13 mouse cellular contexts compared by ENCODE assay signal in genomic region chr2:33803717-33804214, GRCm38 (mm10).
A peak's percentile ranks its signal among the peaks of the same experiment; 100 is the strongest.
DNase-seq lines count a peak whose midpoint lies in the region; ATAC-seq and TF ChIP-seq lines count a peak whose summit lies in the region.
"Had no signal": no experiment of that assay in that cellular context is flagged by ENCODE, and none has a peak within 500 bp of the region (broad histone marks: within the 10 kb centered on the region; RNA-seq: fewer than 3 reads in every experiment).

No protein-coding gene starts in this region.

- H3K9ac ChIP-seq in forebrain, postnatal 0 days: no peak overlapping the region
- H3K9ac ChIP-seq in forebrain, embryonic 12.5 days: no peak overlapping the region
- H3K9ac ChIP-seq in CH12.LX (ENCODE audit: insufficient read depth, low read depth): no peak overlapping the region
- no peak overlapping the region for H3K9ac ChIP-seq in neural tube, embryonic 15.5 days (replicated peaks)
- H3K9ac ChIP-seq: embryonic facial prominence, embryonic 15.5 days; heart, embryonic 15.5 days; hindbrain, embryonic 14.5 days had no signal

- intact Hi-C loops in gastrocnemius, adult 2 months (cut with DNase I): no loop called here

- no peak; the same call in none of the 2 replicates for TF ChIP-seq RAD21 in CH12.LX (IDR thresholded peaks at IDR 0.05; ENCODE audit: low read depth, low read length)

- H3K4me1 ChIP-seq in forebrain, postnatal 0 days (ENCODE audit: insufficient read depth): no peaks in the 10 kb centered on the region; the same call in 1 of the 2 replicates
- H3K4me1 ChIP-seq in forebrain, embryonic 12.5 days: peaks cover 34% of the 10 kb centered on the region
- peaks cover 20 to 41% of the 10 kb centered on the region in 2 experiments for H3K4me1 ChIP-seq in CH12.LX (ENCODE audit: control insufficient read depth in 1 of 2, insufficient read depth in 2 of 2)
- peaks cover 18% of the 10 kb centered on the region for H3K4me1 ChIP-seq in neural tube, embryonic 15.5 days

- no peak for TF ChIP-seq POLR2A in CH12.LX (IDR thresholded peaks at IDR 0.05; ENCODE audit: low read depth, low read length)

- in situ Hi-C loops in CH12.LX (cut with MboI; ENCODE audit: low pct_ligation_motif_present, low pct_unique_long_range_greater_than_20kb, low sequenced_read_pairs): no loop called here

- TF ChIP-seq EP300 in CH12.LX (IDR thresholded peaks at IDR 0.05; ENCODE audit: low read length): peak; percentile 75

- H3K9me3 ChIP-seq in forebrain, postnatal 0 days (ENCODE audit: low read length): no peaks in the 10 kb centered on the region
- H3K9me3 ChIP-seq in forebrain, embryonic 12.5 days: no peaks in the 10 kb centered on the region
- H3K9me3 ChIP-seq in CH12.LX (replicated peaks; ENCODE audit: low read length): no peaks in the 10 kb centered on the region
- no peaks in the 10 kb centered on the region for H3K9me3 ChIP-seq in neural tube, embryonic 15.5 days (replicated peaks)
- H3K9me3 ChIP-seq: embryonic facial prominence, embryonic 15.5 days; heart, embryonic 15.5 days had no signal

- no peak for TF ChIP-seq CTCF in forebrain, postnatal 0 days (IDR thresholded peaks at IDR 0.05; ENCODE audit: low read depth)
- TF ChIP-seq CTCF in CH12.LX (conservative IDR thresholded peaks at IDR 0.05 in 1 of 2, IDR thresholded peaks at IDR 0.05 in 1 of 2; ENCODE audit: low read depth in 2 of 2, low read length in 2 of 2): no peak
- TF ChIP-seq CTCF in gastrocnemius, adult 2 months (IDR thresholded peaks at IDR 0.05): no peak

- H3K27me3 ChIP-seq in forebrain, postnatal 0 days (ENCODE audit: insufficient read depth, low read length): no peaks in the 10 kb centered on the region
- peaks cover 19% of the 10 kb centered on the region for H3K27me3 ChIP-seq in forebrain, embryonic 12.5 days
- H3K27me3 ChIP-seq in CH12.LX (replicated peaks): no peaks in the 10 kb centered on the region
- H3K27me3 ChIP-seq in neural tube, embryonic 15.5 days (replicated peaks): no peaks in the 10 kb centered on the region
- H3K27me3 ChIP-seq: embryonic facial prominence, embryonic 15.5 days; heart, embryonic 15.5 days had no signal

- no peak overlapping the region for H3K4me2 ChIP-seq in forebrain, postnatal 0 days (ENCODE audit: low read depth)
- no peak overlapping the region for H3K4me2 ChIP-seq in forebrain, embryonic 12.5 days
- peak overlapping the region; percentile 42 for H3K4me2 ChIP-seq in CH12.LX (ENCODE audit: insufficient read depth, low read depth, poor library complexity, severe bottlenecking)
- no peak overlapping the region for H3K4me2 ChIP-seq in neural tube, embryonic 15.5 days
- H3K4me2 ChIP-seq: embryonic facial prominence, embryonic 15.5 days; heart, embryonic 15.5 days; hindbrain, embryonic 14.5 days; midbrain, embryonic 11.5 days had no signal

- dilution Hi-C loops in CH12.LX (cut with MboI; ENCODE audit: extremely low pct_ligation_motif_present, extremely low pct_unique_long_range_greater_than_20kb, low sequenced_read_pairs): no loop called here

- H3K79me2 ChIP-seq in CH12.LX (replicated peaks; ENCODE audit: control insufficient read depth, extremely low read depth, insufficient read depth, poor library complexity, severe bottlenecking): no peaks in the 10 kb centered on the region

- no peak overlapping the region for H3K27ac ChIP-seq in forebrain, postnatal 0 days (ENCODE audit: low read depth, low read length)
- H3K27ac ChIP-seq in forebrain, embryonic 12.5 days: no peak overlapping the region
- no peak overlapping the region for H3K27ac ChIP-seq in CH12.LX (ENCODE audit: insufficient read depth, low read depth)
- no peak overlapping the region for H3K27ac ChIP-seq in gastrocnemius, adult 2 months
- no peak overlapping the region for H3K27ac ChIP-seq in neural tube, embryonic 15.5 days (replicated peaks)
- H3K27ac ChIP-seq: embryonic facial prominence, embryonic 15.5 days; heart, embryonic 15.5 days; hindbrain, embryonic 14.5 days had no signal

- 77% methylated on average over 4 of the region's 4 CpGs for WGBS in forebrain, postnatal 0 days
- 90% methylated on average over 4 of the region's 4 CpGs for WGBS in forebrain, embryonic 12.5 days
- 79% methylated on average over 4 of the region's 4 CpGs for WGBS in neural tube, embryonic 15.5 days

- 0 out of 2 replicates have a peak, but pooled peaks have one; percentile 30 for ATAC-seq in forebrain, postnatal 0 days
- no peak for ATAC-seq in forebrain, embryonic 12.5 days (ENCODE audit: low FRiP score)
- ATAC-seq in neural tube, embryonic 15.5 days (ENCODE audit: low FRiP score): no peak

- DNase-seq in forebrain, postnatal 0 days: no peak
- DNase-seq in CH12.LX (ENCODE audit: extremely low read depth): peak; percentile 86
- DNase-seq in naive thymus-derived CD4-positive, alpha-beta T cell, adult 2 months (ENCODE audit: low read depth): peak; percentile 52
- peak; percentile 73 for DNase-seq in thymus, postnatal 14 days
- no peak for DNase-seq in gastrocnemius, adult 2 months
- DNase-seq in neural tube, embryonic 10.5 days (ENCODE audit: extremely low spot score, low spot score): no peak
- DNase-seq: cerebellum, adult 2 months had no signal

- no peak overlapping the region for H3K4me3 ChIP-seq in forebrain, postnatal 0 days (ENCODE audit: low read depth, low read length)
- H3K4me3 ChIP-seq in forebrain, embryonic 12.5 days (replicated peaks): no peak overlapping the region
- H3K4me3 ChIP-seq in CH12.LX (replicated peaks in 1 of 3; ENCODE audit: low read depth in 2 of 3, low read length in 2 of 3, poor library complexity in 1 of 3): no peak overlapping the region
- no peak overlapping the region for H3K4me3 ChIP-seq in gastrocnemius, adult 2 months
- no peak overlapping the region for H3K4me3 ChIP-seq in neural tube, embryonic 15.5 days (replicated peaks)
- H3K4me3 ChIP-seq: embryonic facial prominence, embryonic 15.5 days; heart, embryonic 15.5 days had no signal

- H3K36me3 ChIP-seq in forebrain, postnatal 0 days (ENCODE audit: insufficient read depth): peaks cover 46% of the 10 kb centered on the region
- peaks cover 48% of the 10 kb centered on the region for H3K36me3 ChIP-seq in forebrain, embryonic 12.5 days (replicated peaks)
- peaks cover 9 to 14% of the 10 kb centered on the region in 2 experiments for H3K36me3 ChIP-seq in CH12.LX (replicated peaks in 1 of 2; ENCODE audit: control insufficient read depth in 1 of 2, insufficient read depth in 1 of 2, low read length in 1 of 2)
- peaks cover 7% of the 10 kb centered on the region for H3K36me3 ChIP-seq in neural tube, embryonic 15.5 days
- H3K36me3 ChIP-seq: heart, embryonic 15.5 days had no signal

TF ChIP-seq in CH12.LX, 34 proteins besides CTCF, POLR2A, EP300 and RAD21:
- TF ChIP-seq SIN3A (IDR thresholded peaks at IDR 0.05; ENCODE audit: low read length) (0 out of 2 replicates have a peak, but pooled peaks have one; percentile 44), BHLHE40 (IDR thresholded peaks at IDR 0.05; ENCODE audit: low read depth, low read length) (peak; percentile 89), NRF1 (IDR thresholded peaks at IDR 0.05; ENCODE audit: low read depth, low read length) (no peak), MAFK (IDR thresholded peaks at IDR 0.05; ENCODE audit: insufficient replicate concordance, low read length) (peak; percentile 63; the same call in 1 of the 2 replicates), CHD2 (IDR thresholded peaks at IDR 0.05; ENCODE audit: low read length) (peak; percentile 82), POLR2AphosphoS2 (IDR thresholded peaks at IDR 0.05; ENCODE audit: low read depth, low read length) (no peak), MAX (IDR thresholded peaks at IDR 0.05; ENCODE audit: low read length) (no peak), ZNF384 (IDR thresholded peaks at IDR 0.05; ENCODE audit: low read depth, low read length) (no peak), ZC3H11A (IDR thresholded peaks at IDR 0.05; ENCODE audit: low read depth, low read length) (no peak), MEF2A (IDR thresholded peaks at IDR 0.05; ENCODE audit: borderline replicate concordance, low read depth, low read length) (0 out of 2 replicates have a peak, but pooled peaks have one; percentile 43), ETS1 (conservative IDR thresholded peaks at IDR 0.05; ENCODE audit: low read depth, low read length) (peak; percentile 49; the same call in 1 of the 2 replicates), MAZ (IDR thresholded peaks at IDR 0.05; ENCODE audit: low read depth, low read length) (peak; percentile 75; the same call in 1 of the 2 replicates), TCF12 (IDR thresholded peaks at IDR 0.05; ENCODE audit: low read depth, low read length) (peak; percentile 84), MYC (IDR thresholded peaks at IDR 0.05; ENCODE audit: low read depth, low read length) (no peak), ZMIZ1 (IDR thresholded peaks at IDR 0.05; ENCODE audit: low read depth, low read length) (no peak), RCOR1 (conservative IDR thresholded peaks at IDR 0.05; ENCODE audit: low read depth, low read length) (peak; percentile 62; the same call in 1 of the 2 replicates), KAT2A (IDR thresholded peaks at IDR 0.05; ENCODE audit: insufficient replicate concordance, low read length) (0 out of 2 replicates have a peak, but pooled peaks have one; percentile 53), USF2 (conservative IDR thresholded peaks at IDR 0.05; ENCODE audit: low read depth, low read length) (no peak), ZKSCAN1 (IDR thresholded peaks at IDR 0.05; ENCODE audit: borderline replicate concordance, low read depth, low read length) (no peak), MXI1 (IDR thresholded peaks at IDR 0.05; ENCODE audit: low read depth, low read length) (peak; percentile 43; the same call in 1 of the 2 replicates), CHD1 (IDR thresholded peaks at IDR 0.05; ENCODE audit: low read depth, low read length) (no peak), HCFC1 (IDR thresholded peaks at IDR 0.05; ENCODE audit: low read depth, low read length) (peak; percentile 41; the same call in 1 of the 2 replicates), NELFE (IDR thresholded peaks at IDR 0.05; ENCODE audit: low read depth, low read length) (no peak), GABPA (IDR thresholded peaks at IDR 0.05; ENCODE audit: insufficient replicate concordance, low read depth, low read length) (no peak), IRF4 (IDR thresholded peaks at IDR 0.05; ENCODE audit: low read depth, low read length) (peak; percentile 74; the same call in 1 of the 2 replicates)

Comparison
In these comparisons a context has a peak if more than half of its experiments do, and no peak if none do; other contexts are left out.
1. DNase-seq: peak in CH12.LX (single experiment), naive thymus-derived CD4-positive, alpha-beta T cell, adult 2 months (single experiment) and thymus, postnatal 14 days (single experiment); none in forebrain, postnatal 0 days (single experiment), gastrocnemius, adult 2 months (single experiment) and neural tube, embryonic 10.5 days (single experiment).